Mouse (Mus musculus) limb, embryonic 11.5 days (tissue): ENCODE measurements around the gene Tbc1d22a. TPM values are rescaled to one million over a fixed set of nuclear protein-coding genes. Genes with fewer than 3 reads are reported as not detected.

Source experiments
- ATAC-seq: fragments of 200-750 bp; cut with Nextera tagmentation; 2 replicates; pipeline ENCODE4 v1.8.0; 2017; ENCODE audit warnings: low read depth; ENCODE audit not compliant: insufficient number of reproducible peaks, low FRiP score, low TSS enrichment
- DNase-seq: peaks from one replicate; pipeline ENCODE4 v3.0.0-alpha.2; 2015; ENCODE audit warnings: low spot score
- H3K27ac ChIP-seq: fragments of 300-500 bp; sonication (generic); replicated peaks from 2 replicates; pipeline ENCODE4 v1.5.1; 2014; ENCODE audit warnings: low read depth, mild to moderate bottlenecking, low read length
- H3K27me3 ChIP-seq: fragments of 300-500 bp; sonication (generic); 2 replicates; pipeline ENCODE4 v1.6.1; 2014; ENCODE audit warnings: mild to moderate bottlenecking, low read length, mixed read lengths; ENCODE audit not compliant: control insufficient read depth, insufficient read depth
- H3K36me3 ChIP-seq: fragments of 300-500 bp; sonication (generic); 2 replicates; pipeline ENCODE4 v1.6.1; 2014; ENCODE audit warnings: mild to moderate bottlenecking, low read length, moderate library complexity, mixed read lengths; ENCODE audit not compliant: control insufficient read depth, insufficient read depth
- H3K4me1 ChIP-seq: fragments of 300-500 bp; sonication (generic); 2 replicates; pipeline ENCODE4 v1.6.1; 2014; ENCODE audit warnings: low read length, mixed read lengths; ENCODE audit not compliant: control insufficient read depth, insufficient read depth
- H3K4me2 ChIP-seq: fragments of 300-500 bp; sonication (generic); 2 replicates; pipeline ENCODE4 v1.6.1; 2014; ENCODE audit warnings: low read depth, mild to moderate bottlenecking, moderate library complexity; ENCODE audit not compliant: severe bottlenecking
- H3K4me3 ChIP-seq: fragments of 300-500 bp; sonication (generic); 2 replicates; pipeline ENCODE4 v1.5.1; 2014; ENCODE audit warnings: low read depth, low read length
- H3K9ac ChIP-seq: fragments of 300-500 bp; sonication (generic); 2 replicates; pipeline ENCODE4 v1.6.1; 2014; ENCODE audit warnings: mild to moderate bottlenecking, low read length
- H3K9me3 ChIP-seq: fragments of 300-500 bp; sonication (generic); 2 replicates; pipeline ENCODE4 v1.6.1; 2016; ENCODE audit warnings: low read length; ENCODE audit not compliant: control insufficient read depth
- WGBS: fragments of 180-500 bp; shearing (Covaris S2); extraction: QIAGEN DNeasy Blood & Tissue Kit; methylation state at CpG from one replicate; pipeline ENCODE4 v1.1.7; 2014; 5-methylcytosine and 5-hydroxymethylcytosine counted together
- polyA plus RNA-seq: library from polyadenylated mRNA; unstranded; fragments of >200 nt; fragmentation: Nextera tagmentation; extraction: Ambion mirVana; gene quantifications from 2 replicates; pipeline ENCODE4 v1.2.1, GENCODE M21; 2014

Tbc1d22a gene
- polyA plus RNA-seq, 1 experiment from 2014 or later = 7.7 TPM

- no peak for ATAC-seq
These were observed 112.1 kb downstream of the Tbc1d22a start for GRCm38 (mm10) chr15:86326341-86326740.

DNA sequence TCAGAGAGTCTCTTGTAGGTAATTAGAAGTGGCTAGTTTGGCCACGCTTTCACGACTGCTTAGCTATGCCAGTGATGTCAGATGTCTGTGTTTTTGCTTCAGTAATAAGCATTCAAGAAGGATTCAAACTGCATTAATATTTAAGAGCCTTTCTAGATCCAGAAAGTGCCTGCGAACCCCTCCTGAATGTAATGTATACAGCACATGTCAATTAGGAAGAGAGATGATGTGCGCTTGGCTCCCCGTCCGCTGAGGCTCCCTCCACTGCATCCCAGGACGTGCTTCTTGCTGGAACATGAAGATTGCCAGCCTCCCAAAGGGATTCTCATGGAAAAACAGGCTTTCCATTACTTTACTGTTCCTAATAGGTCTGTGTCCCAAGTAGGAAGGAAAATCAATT, 115.7 kb downstream of the Tbc1d22a start:
- H3K4me1 ChIP-seq = no peaks in the 10 kb centered on the region
- no peaks in the 10 kb centered on the region for H3K27me3 ChIP-seq
- H3K9me3 ChIP-seq = no peaks in the 10 kb centered on the region
- no peak overlapping the region for H3K27ac ChIP-seq
- WGBS = 83% methylated on average over 7 of the region's 7 CpGs
- no peak overlapping the region for H3K4me2 ChIP-seq
- no peak overlapping the region for H3K4me3 ChIP-seq
- H3K36me3 ChIP-seq = no peaks in the 10 kb centered on the region
- ATAC-seq (no peak), DNase-seq (no peak)
- no peak overlapping the region for H3K9ac ChIP-seq

More at GRCm38 (mm10) chr15:86326341-86326740, 112.1 kb downstream of the Tbc1d22a start:
- Histone ChIP-seq H3K27ac (no peak overlapping the region), H3K4me1 (no peaks in the 10 kb centered on the region), H3K9me3 (no peaks in the 10 kb centered on the region), H3K4me3 (no peak overlapping the region), H3K36me3 (no peaks in the 10 kb centered on the region), H3K27me3 (no peaks in the 10 kb centered on the region), H3K4me2 (no peak overlapping the region), H3K9ac (no peak overlapping the region)
- 93% methylated on average over 4 of the region's 4 CpGs for WGBS
- no peak for DNase-seq

DNA sequence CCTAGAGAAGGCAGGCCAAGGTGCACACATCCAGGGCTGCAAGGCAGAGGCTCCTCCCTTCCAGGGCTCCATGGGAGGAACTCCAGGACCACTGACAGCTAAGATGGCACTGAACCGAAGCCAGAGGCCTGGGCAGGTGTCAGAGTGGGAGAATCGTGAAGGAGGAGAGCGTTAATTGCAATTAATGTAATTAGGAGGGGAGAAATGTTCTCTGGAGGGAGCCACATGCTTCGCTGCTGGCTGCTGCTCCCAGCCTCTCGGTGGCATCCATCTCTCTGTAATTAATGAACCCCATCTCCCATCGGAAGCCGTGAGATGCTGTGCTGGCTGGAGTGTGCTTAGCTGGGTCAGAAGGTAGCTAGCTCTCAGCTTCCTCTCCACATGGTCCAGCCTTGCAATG, 116.2 kb downstream of the Tbc1d22a start:
- no peaks in the 10 kb centered on the region for H3K36me3 ChIP-seq

DNA sequence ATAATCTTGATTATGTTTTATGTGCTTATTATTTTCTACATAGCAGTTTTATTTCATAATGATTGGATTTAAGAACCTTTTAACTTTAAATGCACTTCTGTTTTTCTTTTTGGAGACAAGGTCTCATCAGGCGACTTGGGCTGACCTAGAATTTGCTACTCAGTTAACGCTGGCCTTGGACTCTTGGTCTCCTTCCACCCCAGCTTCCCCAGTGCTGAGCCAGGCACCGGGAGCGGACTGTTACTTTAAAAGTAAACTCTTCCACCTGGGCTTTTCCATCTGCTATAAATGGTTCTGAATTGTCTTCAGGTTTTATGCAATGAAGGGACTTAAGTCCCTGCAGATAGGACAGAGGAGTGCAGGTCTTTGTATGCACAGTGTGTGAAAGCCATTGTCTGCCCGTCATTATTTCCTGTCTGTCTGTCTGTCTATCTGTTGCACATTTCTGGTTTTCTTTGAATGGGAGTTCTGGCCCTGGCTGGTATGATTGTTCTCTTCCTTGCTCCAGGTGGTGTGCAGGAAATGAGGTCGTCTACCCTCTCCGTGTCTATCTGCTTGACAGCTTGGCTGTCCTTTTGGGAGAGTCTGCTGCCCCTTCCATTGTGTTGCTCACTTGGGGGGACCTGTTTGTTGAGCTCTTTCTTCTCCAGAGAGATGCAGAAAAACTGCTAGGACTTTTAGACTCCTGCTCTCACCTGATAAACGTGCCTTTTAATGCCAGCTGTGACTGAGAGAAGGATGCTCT, 117.4 kb downstream of the Tbc1d22a start:
- no peak for ATAC-seq

More for the DNA sequence above, 116.2 kb downstream of the Tbc1d22a start:
- no peaks in the 10 kb centered on the region for H3K27me3 ChIP-seq
- ATAC-seq (no peak), DNase-seq (no peak)
- no peak overlapping the region for H3K9ac ChIP-seq
- no peaks in the 10 kb centered on the region for H3K9me3 ChIP-seq
- WGBS = 71% methylated on average over 7 of the region's 7 CpGs
- no peak overlapping the region for H3K27ac ChIP-seq
- H3K4me1 ChIP-seq = peaks cover 3% of the 10 kb centered on the region; the same call in 1 of the 2 replicates
- no peak overlapping the region for H3K4me2 ChIP-seq
- no peak overlapping the region for H3K4me3 ChIP-seq

DNA sequence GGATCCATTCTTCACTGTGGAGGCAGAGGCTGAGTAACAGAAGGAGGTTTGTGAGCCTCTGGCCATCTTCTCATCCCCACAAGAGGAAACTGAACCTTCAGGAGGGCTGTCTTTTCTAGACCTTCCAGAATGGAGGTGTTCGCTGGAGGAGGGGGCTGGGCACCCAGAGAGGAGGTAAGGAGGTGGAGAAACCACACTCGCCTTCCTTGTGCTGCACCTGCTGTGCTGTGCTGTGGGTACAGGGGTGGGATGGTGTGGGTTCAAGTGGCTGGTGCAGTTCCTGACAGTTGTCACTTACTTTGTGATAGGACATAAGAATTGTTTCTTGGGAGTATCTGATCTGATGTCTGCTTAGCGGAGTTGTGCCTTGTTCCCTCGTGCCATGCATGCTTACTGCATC, 118.9 kb downstream of the Tbc1d22a start:
- Histone ChIP-seq H3K4me2 (no peak overlapping the region), H3K4me1 (peaks cover 8% of the 10 kb centered on the region; the same call in 1 of the 2 replicates), H3K36me3 (no peaks in the 10 kb centered on the region), H3K27ac (no peak overlapping the region), H3K27me3 (no peaks in the 10 kb centered on the region), H3K4me3 (no peak overlapping the region), H3K9ac (no peak overlapping the region), H3K9me3 (no peaks in the 10 kb centered on the region)
- WGBS = 95% methylated on average over 4 of the region's 4 CpGs
- ATAC-seq (no peak), DNase-seq (no peak)

More for the DNA sequence above, 117.4 kb downstream of the Tbc1d22a start:
- no peak overlapping the region for H3K9ac ChIP-seq
- no peak overlapping the region for H3K4me2 ChIP-seq
- no peaks in the 10 kb centered on the region for H3K36me3 ChIP-seq
- no peak overlapping the region for H3K4me3 ChIP-seq
- H3K27me3 ChIP-seq = no peaks in the 10 kb centered on the region
- H3K9me3 ChIP-seq = no peaks in the 10 kb centered on the region
- no peak for DNase-seq
- no peak overlapping the region for H3K27ac ChIP-seq
- WGBS = 81% methylated on average over 8 of the region's 8 CpGs
- peaks cover 8% of the 10 kb centered on the region; the same call in 1 of the 2 replicates for H3K4me1 ChIP-seq

GRCm38 (mm10) chr15:86333606-86334005, 119.3 kb downstream of the Tbc1d22a start:
- Histone ChIP-seq H3K4me3 (no peak overlapping the region), H3K27ac (no peak overlapping the region), H3K4me1 (peaks cover 8% of the 10 kb centered on the region), H3K36me3 (no peaks in the 10 kb centered on the region), H3K9ac (no peak overlapping the region), H3K9me3 (no peaks in the 10 kb centered on the region), H3K27me3 (no peaks in the 10 kb centered on the region), H3K4me2 (no peak overlapping the region)
- DNase-seq (no peak), ATAC-seq (no peak)
- 86% methylated on average over 2 of the region's 2 CpGs for WGBS

DNA sequence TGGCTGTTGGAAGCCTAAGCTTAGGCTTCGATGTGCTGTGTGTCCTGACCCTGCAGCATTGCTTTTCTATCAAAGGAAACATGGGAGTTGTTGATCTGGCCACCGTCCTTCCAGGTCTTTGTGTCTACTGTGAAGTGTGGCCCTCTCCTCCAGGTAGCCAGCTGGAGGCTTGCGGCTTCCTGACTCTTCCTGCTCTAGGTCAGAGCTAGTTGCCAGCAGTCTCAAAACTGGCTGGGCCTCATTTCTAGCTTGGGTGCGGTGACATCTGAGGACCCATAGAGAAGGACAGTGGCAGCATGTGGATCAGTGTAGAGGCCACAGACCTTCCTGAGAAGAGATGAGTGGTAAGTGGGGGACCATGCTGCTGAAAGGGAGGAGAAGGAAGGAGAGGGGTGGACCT, 120.0 kb downstream of the Tbc1d22a start:
- Histone ChIP-seq H3K9me3 (no peaks in the 10 kb centered on the region), H3K27me3 (no peaks in the 10 kb centered on the region), H3K36me3 (no peaks in the 10 kb centered on the region), H3K9ac (no peak overlapping the region), H3K4me2 (no peak overlapping the region), H3K4me3 (no peak overlapping the region), H3K4me1 (peaks cover 13% of the 10 kb centered on the region), H3K27ac (no peak overlapping the region)
- ATAC-seq = no peak
- DNase-seq = no peak
- WGBS = 93% methylated on average over 4 of the region's 4 CpGs

GRCm38 (mm10) chr15:86334745-86335144, 120.5 kb downstream of the Tbc1d22a start:
- 89% methylated on average over 9 of the region's 9 CpGs for WGBS
- H3K27me3 ChIP-seq = no peaks in the 10 kb centered on the region
- H3K4me3 ChIP-seq = no peak overlapping the region
- H3K27ac ChIP-seq = no peak overlapping the region
- H3K9me3 ChIP-seq = no peaks in the 10 kb centered on the region
- H3K9ac ChIP-seq = no peak overlapping the region
- ATAC-seq (no peak), DNase-seq (no peak)
- peaks cover 14% of the 10 kb centered on the region for H3K4me1 ChIP-seq
- H3K4me2 ChIP-seq = no peak overlapping the region
- no peaks in the 10 kb centered on the region for H3K36me3 ChIP-seq

- no peak for DNase-seq
- ATAC-seq = no peak
- WGBS = 77% methylated on average over 1 of the region's 1 CpGs
These were observed 121.5 kb downstream of the Tbc1d22a start for GRCm38 (mm10) chr15:86335781-86336180.

More at GRCm38 (mm10) chr15:86335781-86336180, 121.5 kb downstream of the Tbc1d22a start:
- Histone ChIP-seq H3K4me1 (peaks cover 14% of the 10 kb centered on the region), H3K27ac (no peak overlapping the region), H3K36me3 (no peaks in the 10 kb centered on the region), H3K9ac (no peak overlapping the region), H3K27me3 (no peaks in the 10 kb centered on the region), H3K9me3 (no peaks in the 10 kb centered on the region), H3K4me2 (no peak overlapping the region), H3K4me3 (no peak overlapping the region)
